Mouse (Mus musculus) embryonic fibroblast, embryonic 13.5 days (primary cell): ENCODE measurements at regions not wholly inside any gene's neighbourhood (a gene's known extent, or its start where the extent isn't known, plus 50 kb on each side); places are given as distances from the start of the nearest gene placed in this dataset.

ENCODE experiments used
- CTCF ChIP-seq: IDR thresholded peaks from 2 replicates; pipeline ENCODE4 v1.5.1; 2011; ENCODE audit warnings: mild to moderate bottlenecking, control low read depth, low read length, moderate library complexity, borderline replicate concordance; ENCODE audit not compliant: insufficient read depth
- POLR2A ChIP-seq: IDR thresholded peaks from 2 replicates; pipeline ENCODE4 v1.6.1; 2011; ENCODE audit warnings: low read depth, mild to moderate bottlenecking, control low read depth, low read length, moderate library complexity

DNA sequence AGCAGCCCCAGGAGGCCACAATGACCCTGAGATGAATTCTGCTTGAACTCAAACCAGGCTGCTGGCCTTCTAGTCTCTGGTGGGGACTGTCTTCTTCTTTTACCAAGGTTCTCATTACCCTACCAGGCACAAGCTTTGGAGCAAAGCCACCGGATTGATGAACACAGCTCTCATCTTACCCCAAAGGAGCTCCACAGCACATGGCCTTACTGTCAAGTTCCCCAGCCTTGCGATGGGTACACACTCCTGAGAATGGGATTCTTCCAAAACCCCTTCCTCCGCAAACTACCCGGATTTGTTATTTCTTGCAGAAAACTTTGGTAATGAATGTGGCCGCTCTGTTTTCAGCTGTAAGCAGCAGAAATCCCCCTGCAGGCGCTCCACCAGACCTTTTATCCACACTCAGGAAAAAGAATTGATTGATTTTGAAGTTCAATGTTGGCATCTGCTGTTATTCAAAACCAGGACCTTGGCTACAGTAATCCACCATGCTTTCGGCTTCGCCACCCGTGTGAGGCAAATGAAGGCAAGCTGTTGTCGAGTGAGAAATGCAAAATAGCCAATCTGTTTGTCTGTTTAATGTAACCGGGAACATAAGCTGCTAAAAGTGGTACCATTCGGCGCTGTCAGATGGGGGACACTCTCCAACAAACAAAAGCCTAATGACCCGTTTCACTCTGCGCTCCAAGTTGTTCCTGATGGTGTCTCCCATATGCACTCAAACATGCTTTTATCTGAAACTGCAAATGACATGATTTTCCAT is 278.9 kb downstream of the Maf start:
- TF ChIP-seq CTCF (no peak), POLR2A (no peak)
